Mouse (Mus musculus) cerebellum, adult 2 months (tissue): Measurements from ENCODE around the gene Sln. TPM values are rescaled to one million over a fixed set of nuclear protein-coding genes. Genes with fewer than 3 reads are reported as not detected.

ENCODE experiments used
- DNase-seq, 2 experiments: peaks; one replicate each; pipeline ENCODE4 v3.0.0; 2021
- H3K27ac ChIP-seq: fragments of 200-500 bp; 2 replicates; pipeline ENCODE4 v1.5.1; 2012; ENCODE audit warnings: low read length, control low read depth, inconsistent platforms; ENCODE audit not compliant: insufficient read depth
- H3K27me3 ChIP-seq: fragments of 200-500 bp; 2 replicates; pipeline ENCODE4 v1.6.1; 2012; ENCODE audit warnings: inconsistent platforms, mild to moderate bottlenecking, low read length, moderate library complexity; ENCODE audit not compliant: control insufficient read depth, insufficient read depth
- H3K4me1 ChIP-seq: fragments of 200-500 bp; 2 replicates; pipeline ENCODE4 v1.6.1; 2011; ENCODE audit warnings: low read length; ENCODE audit not compliant: control insufficient read depth, insufficient read depth
- H3K4me3 ChIP-seq: fragments of 200-500 bp; replicated peaks from 2 replicates; pipeline ENCODE3; 2011; ENCODE audit warnings: mild to moderate bottlenecking, low read depth, low read length, control low read depth; ENCODE audit not compliant: insufficient read depth
- CTCF ChIP-seq: fragments of 200-500 bp; IDR thresholded peaks from 2 replicates; pipeline ENCODE4 v1.5.1; 2011; ENCODE audit warnings: low read depth, mild to moderate bottlenecking, control low read depth, low read length, moderate library complexity, borderline replicate concordance; ENCODE audit not compliant: insufficient read depth
- POLR2A ChIP-seq: fragments of 200-500 bp; IDR thresholded peaks from 2 replicates; pipeline ENCODE4 v1.6.1; 2011; ENCODE audit warnings: low read length, control low read depth, borderline replicate concordance; ENCODE audit not compliant: insufficient read depth
- WGBS: fragments of 180-500 bp; shearing (Covaris S2); methylation state at CpG from one replicate; pipeline ENCODE4 v1.1.7; 2018; 5-methylcytosine and 5-hydroxymethylcytosine counted together
- polyA plus RNA-seq: library from polyadenylated mRNA; depleted of rRNA; stranded (reverse); fragments of >200 nt; gene quantifications from 2 replicates; pipeline ENCODE4 v1.2.3, GENCODE M21; 2012; rRNA removed

Sln gene
- polyA plus RNA-seq, 1 experiment = 1.3 TPM

DNA sequence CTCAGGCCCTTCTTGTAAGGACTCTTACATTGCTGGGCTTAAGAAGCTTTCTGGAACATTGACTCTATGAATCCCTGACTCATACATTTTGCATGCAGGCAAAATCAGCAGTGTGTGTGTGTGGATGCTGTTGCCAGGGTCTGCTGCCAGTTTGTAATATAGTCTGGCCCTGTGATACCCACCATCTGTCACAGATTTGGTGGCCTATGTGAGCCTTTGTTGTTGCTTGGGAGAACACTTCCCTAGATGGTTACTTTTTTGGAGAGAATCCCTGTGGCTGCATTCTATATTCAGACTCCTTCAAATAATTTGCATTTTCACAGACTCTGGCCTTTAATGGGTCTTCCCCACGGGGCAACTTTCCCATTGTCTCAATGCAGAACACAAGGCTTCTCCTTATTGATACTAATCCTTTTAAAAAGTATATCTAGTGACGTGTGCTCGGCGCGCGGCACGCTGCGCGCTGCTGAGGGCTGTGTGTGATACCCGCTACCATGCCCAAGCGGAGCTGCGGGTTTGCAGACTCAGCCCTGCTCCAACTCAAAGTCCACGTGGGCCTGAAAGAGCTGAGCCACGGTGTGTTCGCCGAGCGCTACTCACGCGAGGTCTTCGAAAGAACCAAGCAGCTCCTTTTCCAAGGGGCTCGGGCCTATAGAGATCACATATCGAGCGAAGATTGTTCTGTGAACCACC is 33.8 kb downstream of the Sln start:
- 35% methylated on average over 23 of the region's 23 CpGs for WGBS
- DNase-seq = peak in 1 of 2 experiments; percentile 25
- H3K4me1 ChIP-seq = peaks cover 3% of the 10 kb centered on the region; the same call in 1 of the 2 replicates
- no peak overlapping the region for H3K27ac ChIP-seq
- TF ChIP-seq CTCF = no peak
- TF ChIP-seq POLR2A = no peak
- no peaks in the 10 kb centered on the region for H3K27me3 ChIP-seq
- H3K4me3 ChIP-seq = no peak overlapping the region

DNA sequence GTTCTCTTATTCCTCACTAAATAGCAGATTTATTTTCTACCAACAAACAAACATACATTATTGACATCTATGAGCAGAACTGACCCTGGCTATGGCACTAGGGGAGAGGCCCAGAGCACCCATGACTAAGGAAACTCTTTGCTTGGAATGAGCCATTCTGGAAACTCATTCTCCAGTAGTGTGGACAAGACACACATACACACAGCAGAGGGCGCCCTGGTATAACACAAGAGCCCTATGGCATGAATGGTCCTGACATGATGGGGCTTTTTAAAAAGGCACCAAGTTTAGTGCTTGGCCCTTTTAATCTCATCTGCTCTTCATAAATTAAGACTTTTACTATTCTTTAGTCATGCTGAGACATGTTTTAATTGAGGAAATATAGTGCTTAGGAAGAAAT is 40.1 kb downstream of the Sln start:
- Histone ChIP-seq H3K4me3 (no peak overlapping the region), H3K27me3 (no peaks in the 10 kb centered on the region), H3K27ac (no peak overlapping the region), H3K4me1 (no peaks in the 10 kb centered on the region)
- DNase-seq = peak; percentile 30 to 41
- TF ChIP-seq CTCF (peak; percentile 66), POLR2A (no peak)
- 5% methylated on average over 1 of the region's 1 CpGs for WGBS

DNA sequence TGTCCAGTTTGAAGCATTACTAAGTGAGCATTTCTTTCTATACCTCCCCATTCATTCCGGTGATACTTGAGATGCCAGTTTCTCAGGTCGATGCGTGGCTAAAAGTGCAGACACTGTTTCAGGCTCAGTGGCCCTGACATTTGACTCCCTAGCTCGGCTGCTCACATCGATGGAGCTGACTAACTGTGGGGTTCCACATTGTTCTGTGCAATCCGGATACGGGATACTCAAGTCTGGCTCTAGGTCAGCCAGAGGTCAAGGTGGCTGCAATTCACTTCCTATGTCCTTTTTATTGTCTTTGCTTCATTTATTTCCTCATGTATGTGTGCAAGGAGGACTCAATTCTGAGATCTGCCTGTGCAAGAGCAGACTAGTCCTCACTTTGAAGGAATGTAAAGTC is 45.9 kb downstream of the Sln start:
- Histone ChIP-seq H3K4me1 (peaks cover 5% of the 10 kb centered on the region), H3K27me3 (no peaks in the 10 kb centered on the region), H3K4me3 (no peak overlapping the region), H3K27ac (no peak overlapping the region)
- DNase-seq = no peak
- TF ChIP-seq POLR2A (no peak), CTCF (no peak)
- WGBS = 67% methylated on average over 7 of the region's 7 CpGs

DNA sequence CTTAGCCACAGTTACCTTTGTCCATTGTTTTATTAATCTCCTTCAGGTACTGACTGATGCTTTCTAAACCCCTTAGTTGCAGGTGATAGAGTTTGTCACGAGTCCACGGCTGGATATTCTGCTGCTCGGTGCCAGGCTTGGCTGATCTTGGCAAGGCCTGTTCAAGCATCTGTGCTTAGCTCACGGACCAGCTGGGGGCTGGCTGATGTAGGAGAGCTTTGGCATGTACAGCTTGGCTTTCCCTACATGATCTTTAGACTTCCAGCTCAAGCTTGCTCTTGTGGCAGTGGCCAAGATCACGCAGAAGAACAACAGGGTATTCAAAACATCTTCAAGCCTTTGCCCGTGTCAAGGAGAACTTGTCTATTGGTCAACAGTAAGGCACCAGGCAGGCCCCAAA is 49.9 kb downstream of the Sln start:
- DNase-seq = peak; percentile 22 to 42
- H3K27ac ChIP-seq = no peak overlapping the region
- 12% methylated on average over 6 of the region's 6 CpGs for WGBS

DNA sequence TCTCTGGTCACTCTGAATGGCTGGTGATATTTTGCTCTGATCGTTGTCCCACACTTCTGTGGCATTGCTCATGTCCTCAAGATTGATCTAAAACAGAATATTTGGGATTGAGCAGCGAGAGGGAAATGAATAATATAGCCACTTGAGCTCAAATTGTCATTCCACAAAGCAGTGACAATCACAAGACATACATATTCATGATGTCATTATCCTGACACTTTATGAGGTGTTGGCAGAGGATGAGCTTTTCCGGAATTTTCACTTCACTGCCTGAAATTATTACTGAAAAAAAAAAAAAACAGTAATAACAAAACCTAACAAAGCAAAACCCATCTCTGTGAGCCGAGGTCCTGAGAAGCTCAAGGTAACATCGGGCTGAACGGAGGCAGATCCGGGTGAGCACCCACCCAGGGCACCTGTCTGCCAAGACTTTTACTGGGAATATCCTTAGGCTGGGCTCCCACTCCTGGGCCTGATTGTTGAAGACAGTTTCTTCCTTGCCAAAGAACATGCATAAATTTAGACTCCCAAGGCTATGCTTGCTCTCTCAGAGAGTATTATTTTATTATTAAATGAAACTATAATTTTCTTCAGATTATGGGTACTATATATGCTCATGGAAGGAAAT is 53.4 kb downstream of the Sln start:
- Histone ChIP-seq H3K4me1 (peaks cover 5% of the 10 kb centered on the region), H3K4me3 (no peak overlapping the region), H3K27ac (no peak overlapping the region), H3K27me3 (no peaks in the 10 kb centered on the region)
- WGBS = 65% methylated on average over 7 of the region's 7 CpGs
- TF ChIP-seq CTCF (no peak), POLR2A (no peak)
- DNase-seq = no peak

More for the DNA sequence above, 49.9 kb downstream of the Sln start:
- TF ChIP-seq CTCF (no peak), POLR2A (no peak)
- H3K4me3 ChIP-seq = no peak overlapping the region
- H3K27me3 ChIP-seq = no peaks in the 10 kb centered on the region
- peaks cover 5% of the 10 kb centered on the region for H3K4me1 ChIP-seq

Other genes with a start within 250 kb of the Sln start
- gene Acat1, start 239.8 kb upstream of the Sln start, polyA plus RNA-seq = 80.2 and 81.6 TPM in 2 replicates
- gene Cul5, start 180.2 kb upstream of the Sln start, polyA plus RNA-seq = 20.5 and 20.7 TPM in 2 replicates
- 0.65 and 0.71 TPM in 2 replicates for gene Rab39, start 143.9 kb upstream of the Sln start, polyA plus RNA-seq
- gene Slc35f2, start 78.6 kb upstream of the Sln start, polyA plus RNA-seq = 5.4 and 6.0 TPM in 2 replicates
- 152 and 164 TPM in 2 replicates for gene Elmod1, start 125.1 kb downstream of the Sln start, polyA plus RNA-seq
- 0.44 and 0.51 TPM in 2 replicates for gene Tnfaip8l3, start 218.2 kb downstream of the Sln start, polyA plus RNA-seq